Mouse (Mus musculus): ENCODE measurements around the gene Obsl1.
A peak's percentile ranks its signal among the peaks of the same experiment; 100 is the strongest.

Obsl1 gene

DNA sequence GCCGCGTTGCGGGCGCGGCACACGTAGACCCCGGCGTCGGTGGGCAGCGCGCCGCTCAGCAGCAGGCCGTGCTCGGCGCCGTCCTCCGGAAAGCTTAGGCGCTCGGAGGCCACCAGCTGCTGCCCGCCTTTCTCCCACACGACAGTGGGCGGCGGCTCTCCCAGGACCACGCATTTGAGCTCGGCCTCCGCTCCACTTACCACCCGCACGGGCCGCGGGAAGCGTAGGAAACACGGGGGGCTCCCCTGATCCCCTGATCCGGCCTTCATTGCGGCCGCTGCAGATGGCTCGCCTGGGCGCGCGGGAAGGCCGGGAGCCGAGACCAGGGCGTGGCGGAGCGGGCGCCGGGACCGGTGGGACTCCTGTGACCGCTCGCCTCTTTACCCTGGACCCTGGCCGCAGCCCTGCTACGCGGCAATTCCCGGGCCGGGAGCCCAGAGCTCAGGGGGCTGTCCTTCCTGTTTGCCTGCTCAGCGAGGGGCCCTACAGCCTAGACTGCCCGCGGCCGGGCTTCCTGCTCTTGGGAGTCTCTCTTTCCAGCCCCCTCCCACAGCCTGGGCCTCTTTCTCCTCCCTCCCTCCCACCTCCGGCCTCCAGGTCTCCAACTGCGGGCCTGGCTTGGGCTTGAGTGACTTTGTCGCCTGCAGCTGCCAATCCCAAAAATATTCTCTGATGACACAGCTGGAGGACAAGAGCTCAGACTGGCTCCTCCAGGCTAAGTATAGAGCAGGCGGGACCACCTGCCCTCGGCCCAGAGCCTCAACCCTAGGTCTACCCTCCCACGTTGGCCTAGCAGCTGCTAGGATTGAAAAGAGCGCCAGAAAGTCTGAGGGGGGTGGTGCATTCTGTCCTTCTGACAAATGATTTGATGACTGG is at the start of gene Obsl1:
Gene Obsl1 (minus strand): TSS at position 497 of the 876 bp plus-strand sequence.
- peak; percentile 28 for DNase-seq

GRCm38 (mm10) chr1:75555680-75556079 is 49.4 kb upstream of the Obsl1 start:
- no peak for DNase-seq

DNA sequence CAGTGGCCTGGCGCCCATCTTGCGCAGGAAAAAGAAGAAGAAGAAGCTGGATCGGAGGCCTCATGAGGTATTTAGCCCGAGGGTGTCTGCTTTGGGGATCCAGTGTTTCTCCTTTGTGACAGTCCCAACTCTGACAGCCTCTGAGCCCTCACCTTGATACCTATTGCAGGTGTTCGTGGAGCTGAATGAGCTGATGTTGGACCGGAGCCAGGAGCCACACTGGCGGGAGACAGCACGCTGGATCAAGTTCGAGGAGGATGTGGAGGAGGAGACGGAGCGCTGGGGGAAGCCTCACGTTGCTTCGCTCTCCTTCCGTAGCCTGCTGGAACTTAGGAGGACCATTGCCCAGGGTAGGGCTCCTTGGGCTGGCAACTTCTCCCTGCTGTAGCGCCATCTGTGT is 44.3 kb upstream of the Obsl1 start:
- DNase-seq, result no peak

GRCm38 (mm10) chr1:75549289-75550279 is 43.3 kb upstream of the Obsl1 start:
- no peak for DNase-seq

DNA sequence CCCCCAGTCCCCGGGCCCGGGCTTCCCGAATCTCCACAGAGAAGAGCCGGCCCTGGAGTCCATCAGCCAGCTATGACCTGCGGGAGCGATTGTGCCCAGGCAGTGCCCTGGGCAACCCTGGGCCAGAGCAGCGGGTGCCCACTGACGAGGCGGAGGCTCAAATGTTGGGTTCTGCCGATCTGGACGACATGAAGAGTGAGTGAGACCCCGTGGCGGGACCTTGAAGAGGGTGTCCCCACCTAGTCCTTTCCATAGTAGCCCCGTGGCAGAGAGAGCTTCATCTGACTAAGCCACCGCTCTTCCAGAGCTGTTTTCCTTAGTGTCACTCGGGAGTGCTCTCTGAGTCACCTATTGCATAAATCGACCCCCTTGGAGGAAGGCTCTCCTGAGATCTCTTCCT is 42.6 kb upstream of the Obsl1 start:
- no peak for DNase-seq

GRCm38 (mm10) chr1:75548083-75548482 is 41.8 kb upstream of the Obsl1 start:
- DNase-seq, result no peak

GRCm38 (mm10) chr1:75547351-75547750 is 41.1 kb upstream of the Obsl1 start:
- no peak for DNase-seq

GRCm38 (mm10) chr1:75545965-75546956 is 40.0 kb upstream of the Obsl1 start, which contains the start of gene Slc4a3:
Slc4a3 (plus strand) TSS chr1:75546266.
- peak; percentile 72 for DNase-seq

DNA sequence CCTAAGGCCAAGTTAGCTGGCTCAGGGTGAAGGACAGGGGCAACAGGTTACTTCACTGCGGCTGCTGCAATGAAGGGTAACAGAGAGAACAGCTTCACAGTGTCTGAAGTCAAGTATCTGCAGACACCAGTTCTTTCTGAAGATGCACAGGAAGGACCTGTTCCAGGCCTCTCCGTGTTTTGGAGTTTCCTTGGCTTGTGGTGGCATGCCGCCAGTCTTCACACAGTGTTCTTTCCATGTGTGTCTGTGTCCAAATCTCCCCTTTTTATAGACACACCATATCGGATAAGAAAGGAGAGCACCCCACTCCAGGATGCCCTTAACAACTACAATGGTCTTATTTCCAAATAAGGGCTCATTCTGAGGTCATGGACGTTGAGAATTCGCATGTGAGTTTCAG is 38.1 kb upstream of the Obsl1 start:
- DNase-seq, result no peak

- DNase-seq, result no peak
Measured at GRCm38 (mm10) chr1:75541496-75541895, 35.2 kb upstream of the Obsl1 start.

DNA sequence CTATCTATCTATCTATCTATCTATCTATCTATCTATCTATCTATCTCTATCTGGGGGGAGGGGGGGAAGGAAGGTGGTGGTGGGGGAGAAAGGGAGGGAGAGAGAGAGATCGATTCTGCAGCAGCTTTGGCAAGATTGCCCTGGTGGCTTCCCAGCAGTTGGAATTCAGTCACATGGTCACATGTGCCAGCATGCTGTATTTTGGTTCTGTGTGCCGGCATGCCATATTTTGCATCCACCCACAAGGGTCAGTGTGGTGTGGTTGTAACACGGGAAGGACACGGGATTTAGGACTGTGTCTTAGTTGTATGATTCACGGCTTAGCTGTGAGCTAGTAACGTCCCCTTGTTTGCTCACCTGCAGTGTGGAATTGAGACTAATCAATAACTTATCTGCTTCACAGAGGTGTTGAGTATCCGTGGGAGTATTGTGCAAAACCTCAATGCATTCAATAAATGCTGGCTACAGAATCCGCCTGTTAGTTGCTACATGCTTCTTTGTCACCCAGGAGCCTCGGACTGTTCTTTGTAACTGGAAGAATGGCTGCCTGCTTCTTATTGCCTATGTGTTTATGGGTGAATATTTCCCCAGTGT is 32.4 kb upstream of the Obsl1 start:
- DNase-seq, result no peak

- no peak for DNase-seq
Measured at GRCm38 (mm10) chr1:75537587-75537986, 31.3 kb upstream of the Obsl1 start.

GRCm38 (mm10) chr1:75533325-75534252 is 27.3 kb upstream of the Obsl1 start:
- DNase-seq, result no peak

GRCm38 (mm10) chr1:75532280-75533172 is 26.3 kb upstream of the Obsl1 start:
- no peak for DNase-seq

GRCm38 (mm10) chr1:75530546-75530945 is 24.3 kb upstream of the Obsl1 start:
- no peak for DNase-seq

DNA sequence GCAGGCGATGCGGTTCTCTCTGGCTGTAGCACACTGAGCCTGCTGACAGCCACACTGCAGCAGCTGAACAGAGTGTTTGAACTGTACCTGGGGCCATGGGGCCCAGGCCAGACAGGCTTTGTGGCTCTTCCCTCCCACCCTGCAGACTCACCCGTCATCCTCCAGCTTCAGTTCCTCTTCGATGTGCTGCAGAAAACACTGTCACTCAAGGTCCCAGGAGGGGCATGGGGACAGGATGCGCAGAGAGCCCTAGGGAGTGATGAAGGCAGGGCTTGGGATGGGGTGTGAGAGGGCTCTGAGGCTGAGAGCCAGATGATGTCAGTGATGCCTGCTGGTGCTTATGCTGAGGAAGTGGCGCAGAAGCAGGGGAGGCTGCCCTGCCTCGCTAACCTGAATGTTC is 18.4 kb upstream of the Obsl1 start:
- DNase-seq, result no peak

DNA sequence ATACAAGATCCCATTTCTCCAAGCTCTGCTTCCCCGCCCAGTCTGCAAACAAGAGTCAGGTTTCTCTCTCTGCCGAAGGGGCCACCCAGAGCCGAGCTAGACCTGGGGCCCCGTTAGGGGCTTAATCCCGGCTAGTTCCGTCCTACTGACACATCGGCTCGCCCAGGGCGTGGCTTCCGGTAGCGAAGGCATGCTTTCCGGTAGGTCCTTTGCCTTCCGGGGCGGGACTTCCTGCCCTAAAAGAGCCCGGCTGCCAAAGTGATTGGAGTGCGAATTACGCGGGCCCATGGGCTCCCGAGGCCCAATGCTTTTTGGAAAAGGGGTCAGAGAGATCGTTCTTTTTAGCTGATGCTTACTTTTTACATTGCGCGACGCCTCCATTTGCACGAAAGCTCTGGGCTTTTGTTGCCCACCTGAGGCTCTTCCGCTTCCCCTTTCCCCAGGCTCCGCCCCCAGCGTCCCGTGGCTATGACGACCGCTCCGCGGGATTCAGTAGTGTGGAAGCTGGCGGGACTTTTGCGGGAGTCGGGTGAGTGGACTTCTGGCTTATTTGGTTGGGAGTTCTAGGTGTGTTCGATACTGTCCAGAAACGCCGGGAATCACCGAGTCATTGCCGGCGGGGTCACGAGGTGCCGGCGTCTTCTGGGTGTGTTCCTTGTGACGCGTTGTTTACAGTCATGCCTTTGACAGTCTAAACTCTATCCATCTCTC is 15.2 kb upstream of the Obsl1 start, which contains the start of gene Stk11ip:
Gene Stk11ip (plus strand): TSS at position 209 of the 711 bp plus-strand sequence.
- DNase-seq, result peak; percentile 96

DNA sequence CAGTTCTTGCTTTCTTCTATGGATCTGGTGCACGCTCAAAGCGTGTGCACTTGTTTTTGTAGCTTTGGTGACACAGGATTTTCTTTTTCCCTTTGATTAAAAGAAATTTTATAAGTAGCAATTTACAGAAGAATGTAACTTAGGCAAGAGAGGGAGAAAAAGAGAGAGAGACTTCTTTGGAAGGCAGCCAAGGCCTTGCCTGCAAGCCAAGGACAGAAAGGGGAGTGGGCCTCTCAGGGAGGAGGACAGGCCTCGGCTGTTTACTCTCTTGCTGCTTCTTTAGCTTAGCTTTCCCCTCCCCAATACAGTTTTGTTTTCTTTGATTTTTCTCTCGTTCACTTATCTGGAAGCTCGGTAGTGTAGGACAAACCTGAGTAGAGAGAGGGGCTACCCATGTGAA is 13.3 kb upstream of the Obsl1 start:
- DNase-seq, result no peak

DNA sequence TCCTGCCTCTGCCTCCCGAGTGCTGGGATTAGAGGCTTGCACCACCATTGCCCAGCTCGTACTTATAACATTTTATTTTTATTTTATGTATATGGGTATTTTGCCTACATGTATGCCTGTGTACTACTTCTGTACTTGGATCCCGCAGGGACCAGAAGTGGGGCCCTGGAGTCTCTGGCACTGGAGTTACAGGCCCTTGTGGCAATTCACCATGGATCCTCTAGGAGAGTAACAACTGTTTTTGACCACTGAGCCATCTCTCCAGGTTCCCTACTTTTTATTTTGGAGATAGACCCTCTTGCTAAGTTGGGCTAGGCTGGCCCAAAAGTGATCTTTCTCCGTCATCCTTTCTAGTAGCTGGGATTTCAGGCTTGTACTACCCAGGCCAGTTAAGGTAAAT is 12.2 kb upstream of the Obsl1 start:
- DNase-seq, result no peak

Measured in kidney, adult 18-20 months (tissue).